Mouse (Mus musculus) adipocyte (in vitro differentiated cells): ENCODE data around the gene Ppm1h.
"Not testable (repeated sequence)": the region's sequence is repeated elsewhere in the genome, so short reads cannot be mapped to it uniquely, and the experiment has no call there.

Source experiments
- DNase-seq: peaks from one replicate; pipeline ENCODE4 v3.0.0-alpha.2; 2016; ENCODE audit warnings: low spot score

Gene Ppm1h

DNA sequence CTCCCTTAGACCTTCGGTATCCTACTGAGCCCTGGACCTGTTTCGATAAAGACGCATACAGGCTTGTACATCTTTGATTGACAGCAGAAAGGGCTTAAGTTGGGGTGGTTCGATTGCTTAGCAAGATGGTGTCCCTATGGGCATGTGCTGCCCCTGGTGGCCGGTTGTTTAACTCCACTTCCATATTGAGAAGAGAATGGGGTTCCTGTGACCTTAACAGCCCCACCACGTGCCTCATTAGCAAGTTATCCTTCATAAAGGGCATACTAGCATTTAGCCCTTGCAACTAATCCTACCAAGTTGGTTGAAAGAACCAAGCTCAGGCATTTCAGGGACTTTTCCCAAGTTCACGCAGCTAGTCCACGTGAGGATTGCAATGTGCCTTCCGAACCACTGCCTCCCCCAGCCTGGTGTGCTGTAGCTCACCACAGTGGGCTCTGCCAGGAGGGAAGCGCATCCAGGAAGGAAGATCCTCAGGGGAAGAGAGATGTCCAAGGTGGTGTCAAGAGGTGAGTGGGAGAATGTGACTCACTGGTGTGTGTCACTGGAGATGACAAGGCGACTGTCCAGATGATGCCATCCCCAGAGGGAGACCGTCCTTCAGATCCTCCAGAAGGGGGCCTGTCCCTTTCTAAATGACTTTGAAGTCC lies 216.7 kb downstream of the Ppm1h start:
- DNase-seq = peak; percentile 80

DNA sequence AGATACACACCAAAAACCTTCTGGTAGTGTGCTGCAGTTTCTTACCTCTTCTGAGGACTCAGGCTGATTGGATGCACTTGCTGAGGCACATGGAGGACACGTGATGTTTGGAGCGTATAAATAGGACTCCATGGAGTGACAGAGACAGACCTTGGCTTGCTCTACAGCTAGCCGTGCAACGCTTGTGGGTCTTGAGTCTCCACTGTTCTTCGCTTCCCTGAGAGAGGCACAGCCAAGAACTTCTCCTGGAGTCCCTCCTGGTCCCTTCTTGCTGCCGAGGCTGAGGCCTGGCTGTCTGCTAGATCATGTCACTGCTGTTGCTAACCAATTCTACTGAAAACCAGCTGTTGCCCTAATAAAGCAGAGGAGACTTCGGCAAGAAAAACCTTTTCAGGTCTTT lies 221.4 kb downstream of the Ppm1h start:
- DNase-seq = no peak

DNA sequence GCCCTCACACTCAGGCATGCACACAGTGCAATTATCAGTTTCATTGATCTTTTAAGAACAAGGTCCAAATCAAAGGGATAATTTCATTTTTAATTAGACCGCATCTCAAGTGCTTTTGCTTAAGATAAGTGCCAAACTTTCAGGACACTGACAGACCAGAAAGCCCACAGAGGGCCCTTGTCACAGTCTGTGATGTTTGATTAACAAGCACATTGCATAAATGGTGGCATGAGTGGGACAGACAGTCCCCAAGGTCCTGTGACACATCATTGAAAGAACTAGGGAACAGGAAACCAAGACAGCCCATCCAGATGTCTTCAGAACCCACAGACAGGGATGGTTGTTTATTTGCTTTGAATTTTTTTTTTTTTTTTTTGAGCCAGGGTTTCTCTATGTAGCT lies 221.9 kb downstream of the Ppm1h start:
- DNase-seq = no peak

DNA sequence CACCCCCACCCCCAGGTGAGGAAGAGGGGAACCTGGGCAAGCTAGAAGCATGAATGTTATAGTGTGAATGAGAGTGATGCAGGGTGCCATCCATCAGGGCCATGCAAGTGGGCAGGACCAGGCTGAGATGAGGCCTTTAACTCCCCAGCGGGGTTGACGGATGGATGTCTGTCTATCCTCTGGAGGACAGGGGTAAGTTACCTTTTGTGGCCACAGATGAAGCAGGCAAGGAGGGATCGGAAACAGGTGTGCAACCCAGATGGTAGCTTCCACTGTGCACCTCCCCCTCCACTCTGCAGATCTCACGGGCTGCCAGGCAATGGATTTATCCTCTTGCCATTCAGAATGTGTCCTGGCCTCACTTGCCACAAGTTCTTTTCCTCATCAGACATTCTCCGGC lies 222.8 kb downstream of the Ppm1h start:
- DNase-seq = no peak

DNA sequence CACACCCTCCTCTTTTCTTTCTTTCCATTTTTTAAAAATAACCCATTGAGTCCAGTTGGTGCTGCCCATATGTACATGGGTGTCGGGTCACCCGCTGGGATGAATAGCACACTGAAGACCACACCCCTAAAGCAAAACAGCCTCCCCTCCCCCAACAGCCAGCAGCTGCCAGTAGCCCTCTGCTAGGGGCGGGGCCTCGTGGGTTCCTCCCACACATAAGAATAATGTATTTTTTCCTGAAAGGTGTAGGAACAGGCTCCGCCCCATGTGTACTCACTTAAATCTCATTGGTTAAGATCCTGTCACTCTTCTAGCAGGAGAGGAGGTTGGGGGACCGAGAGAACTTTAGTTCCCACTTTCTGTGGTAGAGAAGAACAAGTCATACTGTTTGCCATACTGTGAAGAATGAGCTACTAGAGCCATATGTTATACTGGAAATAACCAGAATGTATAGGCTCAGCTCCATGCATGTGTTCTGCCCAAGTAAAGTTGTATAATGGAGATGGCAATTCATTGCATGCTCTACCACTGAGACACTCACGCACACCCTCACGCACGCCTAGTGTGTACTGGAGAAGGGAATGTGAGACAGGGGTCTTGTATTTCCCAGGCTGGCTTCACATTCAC lies 231.0 kb downstream of the Ppm1h start:
- DNase-seq = no peak

DNA sequence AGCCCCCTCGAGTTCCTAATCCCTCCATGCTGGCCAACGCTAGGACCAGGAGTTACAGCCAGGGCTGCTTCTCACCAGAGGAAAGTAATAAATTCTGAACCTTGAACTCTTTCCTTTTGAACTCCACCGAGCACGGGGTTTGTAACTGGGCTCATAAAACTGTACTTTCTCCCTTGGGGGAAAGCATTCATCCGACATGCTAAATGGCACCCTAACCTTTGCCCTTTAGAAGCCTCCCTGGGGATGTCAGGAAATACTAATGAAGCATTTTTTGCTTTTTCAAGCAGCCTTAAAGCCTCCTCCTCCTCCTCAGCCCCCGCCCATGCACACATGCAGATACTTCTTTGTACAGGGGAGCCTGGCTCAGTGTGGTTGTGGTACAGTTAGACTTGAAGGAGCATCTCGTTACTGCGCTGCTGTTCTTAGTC lies 232.2 kb downstream of the Ppm1h start:
- DNase-seq = no peak

DNA sequence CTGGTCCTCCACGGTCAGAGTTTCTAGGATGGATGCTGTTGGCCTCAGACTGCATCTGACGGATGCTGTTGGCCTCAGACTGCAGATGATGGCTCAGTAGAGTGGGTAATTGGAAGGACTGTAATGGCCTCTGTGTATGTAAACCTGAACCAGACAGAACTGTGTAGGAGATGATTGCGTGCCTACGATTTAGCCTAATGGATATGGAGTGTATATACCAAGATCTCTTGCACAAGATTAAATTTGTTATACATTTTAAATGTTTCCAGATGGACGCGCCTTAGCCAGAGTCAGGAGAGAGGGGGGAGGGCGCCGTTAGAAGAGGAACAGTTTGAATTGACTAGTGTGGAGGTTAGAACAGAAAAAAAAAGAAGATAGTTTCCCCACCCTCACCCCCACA lies 233.1 kb downstream of the Ppm1h start:
- DNase-seq = no peak

DNA sequence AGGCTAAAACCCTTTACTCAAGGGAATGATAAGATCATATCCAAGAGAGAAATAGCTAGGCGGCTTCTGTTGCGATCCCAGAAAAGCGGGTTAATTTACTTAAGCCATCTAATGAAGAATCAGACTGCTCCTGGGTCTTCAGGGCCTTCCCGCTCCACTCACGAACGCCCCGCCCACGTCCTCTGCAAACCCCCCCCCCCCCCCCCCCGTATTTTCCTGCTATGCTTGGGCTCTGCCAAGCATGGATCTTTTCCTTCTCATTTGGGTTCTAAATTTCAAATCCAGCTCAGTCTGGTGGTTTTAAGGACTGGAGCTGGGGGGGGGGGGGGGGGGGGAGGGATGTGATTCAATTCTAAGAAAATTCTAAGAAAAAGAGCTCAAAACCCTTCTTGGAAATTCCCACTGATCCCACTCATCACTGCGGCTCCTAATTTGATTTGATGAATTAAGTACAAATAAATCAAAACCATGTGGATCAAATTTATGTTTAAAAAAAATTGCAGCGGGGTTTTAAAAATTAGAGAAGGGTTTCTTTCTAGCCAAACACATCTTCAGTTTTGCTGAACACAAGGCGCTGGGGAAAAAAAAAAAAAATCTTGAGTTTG lies 233.6 kb downstream of the Ppm1h start:
- peak; percentile 48 for DNase-seq

DNA sequence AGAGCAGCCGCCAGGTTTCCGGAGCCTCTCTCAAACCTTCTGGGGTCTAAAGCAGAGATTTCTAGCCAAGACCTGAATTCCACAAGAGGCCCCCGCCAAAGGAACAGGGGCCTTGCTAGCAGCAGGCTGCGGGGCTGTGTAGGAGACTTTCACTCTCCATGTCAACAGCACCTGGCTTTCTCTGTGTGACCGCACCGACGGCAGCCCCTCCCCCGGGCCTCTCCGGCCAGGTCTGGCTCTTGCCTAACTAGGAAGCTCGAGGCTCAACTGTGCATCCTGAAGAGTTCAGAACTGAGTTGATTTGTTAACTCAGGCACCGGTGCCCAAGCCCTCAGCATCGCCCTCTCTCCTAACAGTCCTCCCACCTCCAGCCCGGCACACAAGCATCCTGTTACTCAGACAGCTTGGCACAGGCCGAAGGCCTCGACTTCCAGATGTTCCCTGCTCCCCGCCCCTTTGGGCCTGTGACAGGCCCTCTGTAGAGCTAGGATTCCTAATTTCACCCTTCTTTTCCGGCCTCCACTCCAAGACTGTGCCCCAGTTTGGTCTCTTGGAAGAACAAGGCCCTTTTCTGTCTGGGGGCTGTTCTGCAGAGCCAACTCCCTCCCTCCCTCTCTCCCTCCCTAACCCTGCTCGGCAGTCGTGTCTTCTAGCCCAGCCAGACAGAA lies 234.3 kb downstream of the Ppm1h start:
- DNase-seq = peak; percentile 89

DNA sequence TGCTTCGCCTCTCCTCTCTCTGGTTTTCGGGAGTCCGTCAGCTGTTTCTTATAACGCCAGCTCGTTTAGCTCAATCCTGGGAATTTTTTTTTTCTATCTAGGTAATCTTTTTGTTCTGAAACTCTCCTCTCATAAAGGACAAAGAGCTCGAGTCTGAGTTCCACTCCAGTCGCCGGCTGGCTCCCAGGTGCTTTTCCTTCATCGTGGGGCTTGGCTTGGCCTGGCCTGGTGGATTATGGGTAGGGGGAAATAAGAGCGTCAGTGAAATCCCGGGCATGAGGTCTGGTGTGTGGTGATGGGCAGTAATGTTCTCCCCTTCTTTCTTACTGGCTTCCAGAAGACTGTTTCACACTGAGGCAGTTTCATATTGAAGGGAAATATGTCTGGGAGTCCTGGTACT lies 234.8 kb downstream of the Ppm1h start:
- no peak for DNase-seq

DNA sequence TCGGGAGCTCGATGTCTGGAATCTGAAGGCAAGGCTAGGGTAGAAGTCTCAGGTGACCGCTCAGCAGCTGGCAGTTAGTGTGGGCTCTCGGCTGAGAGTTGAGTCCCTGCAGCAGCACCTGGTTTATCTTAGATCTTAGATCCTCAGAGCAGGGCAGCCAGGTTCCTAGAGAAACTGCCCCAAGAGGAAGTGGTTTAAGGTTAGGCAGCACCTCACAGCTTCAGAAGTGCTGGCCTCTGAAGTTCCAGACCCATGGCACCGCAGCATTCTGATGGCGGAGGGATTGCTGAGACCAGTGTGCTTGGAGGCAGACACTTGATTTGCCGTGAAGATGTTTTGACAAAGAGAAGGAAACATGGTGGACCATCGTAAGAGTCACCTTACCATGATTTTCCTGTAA lies 237.3 kb downstream of the Ppm1h start:
- no peak for DNase-seq

DNA sequence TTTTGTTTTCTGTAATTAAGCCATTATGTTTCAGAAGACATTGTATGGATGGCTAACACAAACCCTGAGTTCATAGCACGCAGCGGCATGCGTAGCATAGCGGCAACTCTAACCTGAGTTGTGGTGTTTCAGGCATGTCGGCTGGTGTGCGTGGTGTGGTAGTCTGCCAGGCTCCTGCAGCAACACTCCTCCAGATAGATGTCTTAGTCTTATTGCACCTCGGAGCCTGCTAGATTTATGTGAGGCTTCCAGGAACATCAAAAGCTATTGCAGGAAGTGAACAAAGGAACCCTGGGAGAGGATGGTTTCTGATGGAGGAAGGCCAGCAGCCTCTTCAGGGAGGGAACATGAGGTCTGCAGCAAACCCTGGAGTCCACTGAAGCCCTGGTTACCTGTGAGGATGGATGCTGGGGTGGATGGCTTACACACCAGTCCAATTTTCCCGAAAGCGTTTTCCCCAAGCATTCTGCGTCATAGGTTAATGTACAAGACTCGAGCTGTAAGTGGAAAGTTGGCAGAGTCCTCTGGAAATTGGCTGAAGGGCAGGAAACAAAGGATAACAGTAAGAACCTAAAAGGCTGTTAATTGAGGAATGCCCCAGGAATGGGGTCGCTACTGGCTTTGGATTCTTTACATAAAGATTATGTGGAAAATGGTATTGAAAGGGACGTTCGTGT lies 239.2 kb downstream of the Ppm1h start:
- DNase-seq = no peak

DNA sequence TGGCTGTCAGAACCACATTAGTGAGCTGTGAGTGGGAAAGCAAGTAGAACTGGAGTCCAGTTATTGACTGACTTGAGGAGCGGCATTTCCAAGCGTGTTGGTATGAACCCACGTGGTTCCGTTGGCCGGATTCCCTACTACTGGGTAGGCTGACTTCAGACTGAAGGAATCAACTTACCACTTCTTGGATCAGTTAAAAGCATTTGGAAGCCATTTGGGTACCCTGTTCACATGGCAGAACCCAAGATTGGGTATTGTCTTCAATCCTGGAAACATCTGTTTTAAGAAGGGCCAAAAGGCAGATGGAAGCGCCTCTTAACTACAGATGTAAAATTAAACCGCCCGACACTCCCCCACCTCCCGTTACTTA lies 239.7 kb downstream of the Ppm1h start:
- DNase-seq = no peak

DNA sequence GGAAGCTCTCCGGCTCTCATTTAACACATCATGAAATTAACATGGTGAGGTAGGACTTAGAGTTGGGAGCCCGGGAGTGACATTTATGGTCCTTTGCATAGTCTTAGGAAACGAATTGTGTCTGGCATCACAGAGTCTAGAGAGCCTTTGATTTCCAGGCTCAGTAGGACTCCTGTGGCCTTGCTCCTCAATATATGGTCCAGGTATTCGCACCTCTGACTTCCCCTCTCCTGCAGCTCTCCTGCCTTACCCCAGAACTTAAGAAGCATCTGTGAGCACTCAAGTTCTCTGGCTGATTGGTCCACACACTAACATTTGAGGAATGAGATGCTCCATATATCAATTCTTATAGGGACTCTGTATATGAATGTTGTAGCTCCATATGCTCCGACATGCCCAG lies 240.2 kb downstream of the Ppm1h start:
- no peak for DNase-seq

DNA sequence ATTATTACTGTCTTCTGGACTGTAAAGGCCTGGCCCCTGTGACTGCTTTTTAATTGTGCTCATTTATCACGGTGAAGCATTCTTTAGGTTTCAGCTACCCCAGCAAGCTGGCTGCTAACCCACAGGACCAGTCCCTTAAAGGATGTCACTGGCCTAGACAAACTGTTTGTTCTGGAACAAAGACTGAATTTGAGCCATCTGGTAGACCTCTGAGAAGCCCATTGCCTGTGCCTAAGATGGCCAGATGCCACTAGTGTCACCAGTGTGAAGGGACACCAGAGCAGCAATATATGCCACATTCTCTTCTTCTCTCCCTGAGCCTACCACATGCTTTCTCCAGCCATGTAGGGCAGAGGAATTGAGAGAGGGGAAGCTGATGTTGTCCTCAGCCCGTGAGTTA lies 240.9 kb downstream of the Ppm1h start:
- no peak for DNase-seq

DNA sequence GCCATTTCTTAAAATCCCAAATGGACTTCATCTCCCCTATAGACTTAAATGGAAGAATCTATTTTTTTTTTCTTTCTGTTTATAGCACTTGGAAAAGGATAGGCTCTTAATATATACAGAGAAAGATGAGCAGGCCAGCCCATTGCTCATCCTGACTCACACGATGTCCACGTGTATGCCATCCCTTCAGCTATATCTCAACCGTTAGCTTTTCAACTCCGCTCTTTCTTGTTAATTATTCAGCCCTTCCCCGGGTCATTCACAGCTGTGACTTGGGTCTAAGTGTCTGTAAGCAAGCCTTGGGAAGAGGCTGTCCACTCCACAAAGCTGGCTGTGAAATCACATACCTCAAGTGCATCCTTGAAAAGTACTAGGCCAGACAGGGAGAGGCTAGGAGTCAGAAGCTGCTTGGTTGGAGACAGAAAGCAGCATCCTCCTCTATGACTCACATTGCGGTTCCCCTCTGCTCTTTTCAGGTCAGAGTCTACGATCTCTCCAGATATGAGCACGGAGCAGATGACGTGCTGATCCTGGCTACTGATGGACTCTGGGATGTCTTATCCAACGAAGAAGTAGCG lies 241.7 kb downstream of the Ppm1h start:
- DNase-seq = no peak

DNA sequence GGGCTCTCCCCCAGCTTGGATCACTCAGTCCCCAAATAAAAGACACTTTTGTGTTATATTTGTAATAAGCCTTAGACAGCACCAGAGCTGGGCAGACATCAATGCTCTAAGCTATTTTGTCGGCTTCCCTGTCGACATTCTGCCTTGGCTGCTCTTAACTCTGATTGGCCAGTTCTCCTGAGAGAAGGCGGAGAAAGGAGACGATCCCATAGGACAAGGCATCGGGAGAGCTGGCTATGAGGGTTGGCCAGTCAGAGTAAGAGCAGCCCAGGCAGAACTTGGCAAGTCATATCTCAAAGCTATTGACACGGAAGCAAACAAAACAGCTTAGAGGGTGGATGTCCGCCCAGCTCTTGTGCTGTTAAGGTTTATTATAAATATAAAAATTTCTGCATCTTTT lies 243.7 kb downstream of the Ppm1h start:
- no peak for DNase-seq

DNA sequence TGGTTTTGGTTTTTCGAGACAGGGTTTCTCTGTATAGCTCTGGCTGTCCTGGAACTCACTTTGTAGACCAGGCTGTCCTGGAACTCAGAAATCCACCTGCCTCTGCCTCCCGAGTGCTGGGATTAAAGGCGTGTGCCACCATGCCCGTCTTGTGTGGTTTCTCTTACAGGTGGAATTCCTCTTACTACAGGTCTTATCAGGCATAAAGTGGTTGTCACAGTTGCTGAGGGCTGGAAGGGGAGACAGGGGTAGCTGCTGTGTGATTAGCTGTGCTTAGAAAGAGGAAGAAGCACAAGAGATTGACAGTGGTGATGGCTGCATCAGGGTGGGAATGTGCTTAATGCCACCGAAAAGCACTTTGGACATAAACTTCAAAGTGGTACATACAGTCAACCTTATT lies 246.0 kb downstream of the Ppm1h start:
- DNase-seq = not testable (repeated sequence)

DNA sequence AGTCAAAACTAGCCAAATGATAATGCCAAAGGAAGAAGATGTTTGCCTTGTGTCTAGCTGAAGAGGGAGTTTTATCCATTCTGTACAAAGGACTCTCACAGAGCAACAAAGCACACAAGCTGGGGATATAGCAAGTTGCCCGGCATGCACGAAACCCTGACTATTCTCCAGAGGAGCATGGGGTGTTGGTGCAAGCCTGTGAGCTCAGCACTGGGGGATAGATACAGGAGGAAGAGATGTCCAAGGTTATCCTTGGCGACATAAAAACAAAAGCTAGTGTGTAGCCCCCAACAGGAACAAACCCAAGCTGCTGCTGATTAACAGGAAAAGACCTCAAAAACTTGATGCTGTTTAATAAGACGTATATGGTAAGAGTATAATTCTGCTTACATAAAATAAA lies 247.7 kb downstream of the Ppm1h start:
- DNase-seq = no peak

DNA sequence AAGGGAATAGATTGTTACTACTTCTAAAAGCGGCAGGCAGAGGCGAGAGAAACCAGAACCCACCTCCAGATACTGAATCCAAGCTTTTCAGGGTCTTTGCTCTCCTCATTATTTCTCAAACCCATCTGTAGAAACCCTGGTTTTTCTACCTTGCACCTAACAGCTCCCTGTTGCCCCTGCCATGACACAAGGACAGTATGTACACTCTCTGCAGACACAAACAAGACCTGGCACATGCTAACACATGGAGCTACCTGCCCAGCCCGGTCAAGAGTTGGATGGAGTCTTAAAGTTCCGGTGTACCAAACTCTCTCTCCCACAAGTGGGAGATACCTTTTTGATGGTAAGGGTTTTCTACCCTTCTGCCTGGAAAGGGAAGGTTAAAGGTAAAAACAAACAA lies 252.0 kb downstream of the Ppm1h start:
- no peak for DNase-seq

DNA sequence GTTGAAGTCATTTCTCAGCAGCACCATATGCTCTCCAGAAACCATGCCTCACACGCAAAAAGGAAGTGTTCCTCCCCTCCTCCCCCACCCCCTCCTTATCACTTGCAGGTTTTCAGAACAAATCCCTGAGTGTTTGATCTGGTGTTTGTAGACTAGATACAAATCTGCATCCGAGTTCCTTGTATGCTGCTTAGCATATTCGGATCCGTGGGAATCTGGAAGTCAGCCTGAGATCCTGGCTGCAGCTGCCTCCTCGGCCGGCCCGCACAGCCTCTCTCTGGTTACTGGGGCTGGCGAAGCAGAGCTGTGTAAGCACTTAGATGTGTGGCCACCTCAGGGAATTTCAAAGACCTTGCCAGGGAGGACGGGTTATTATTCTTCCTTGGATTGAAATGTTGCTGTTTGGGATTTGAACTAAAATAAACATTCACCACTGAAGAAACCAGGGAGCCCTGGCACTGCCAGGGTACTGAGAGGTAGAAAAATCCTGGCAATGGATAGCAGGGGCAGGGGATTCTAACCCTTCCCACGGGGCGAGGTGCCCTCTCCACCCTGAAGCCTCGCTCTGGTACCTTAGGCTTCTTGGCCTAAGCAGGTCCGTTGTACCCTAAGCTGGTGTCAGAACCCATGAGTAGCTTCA lies 252.8 kb downstream of the Ppm1h start:
- DNase-seq = no peak
